Mouse (Mus musculus) heart, postnatal 0 days (tissue): ENCODE results near the gene Cradd.

Experiments
- CTCF ChIP-seq: IDR thresholded peaks from 2 replicates; pipeline ENCODE4 v1.5.1; 2016; ENCODE audit warnings: antibody characterized with exemption, control low read depth, low read depth
- EP300 ChIP-seq: IDR thresholded peaks from 2 replicates; pipeline ENCODE4 v1.6.1; 2016; ENCODE audit warnings: antibody characterized with exemption, low read depth

- TF ChIP-seq EP300 (no peak), CTCF (no peak)
These were observed 23.6 kb downstream of the Cradd start for GRCm38 (mm10) chr10:95300178-95300793.
